Mouse (Mus musculus): Measurements from ENCODE around the gene Akap8. TPM values are rescaled to one million over a fixed set of nuclear protein-coding genes. Genes with fewer than 3 reads are reported as not detected.

The Akap8 gene
- polyA plus RNA-seq, 1 experiment from 2014 or later = 75.7 TPM

DNA sequence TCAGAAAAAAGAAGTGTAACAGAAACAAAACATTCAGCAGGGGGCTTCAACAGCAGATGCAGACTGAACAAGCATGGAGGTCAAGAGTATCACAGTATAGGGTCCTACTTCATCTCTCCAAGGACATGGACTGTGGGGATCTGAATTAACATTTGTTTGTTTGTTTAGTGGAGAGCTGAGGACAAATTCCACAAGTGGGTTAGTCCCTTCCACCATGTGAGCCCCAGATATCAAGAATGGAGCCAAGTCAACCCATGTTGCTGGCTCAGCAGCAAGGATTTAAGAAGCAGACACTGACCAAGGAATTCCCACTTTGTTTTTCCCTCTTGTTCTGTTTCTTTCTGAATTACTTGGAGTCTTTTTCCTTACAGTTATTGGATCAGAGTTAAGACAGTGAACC, 6.5 kb upstream of the Akap8 start:
- Histone ChIP-seq H3K4me3 (ENCODE audit: low read length) (no peak overlapping the region), H3K27ac (ENCODE audit: low read length) (no peak overlapping the region), H3K27me3 (replicated peaks; ENCODE audit: control insufficient read depth, insufficient read depth, low read length) (no peaks in the 10 kb centered on the region), H3K9me3 (ENCODE audit: control insufficient read depth, low read length) (no peaks in the 10 kb centered on the region), H3K4me2 (ENCODE audit: low read depth, low read length) (no peak overlapping the region), H3K4me1 (ENCODE audit: control insufficient read depth, insufficient read depth, low read length) (no peaks in the 10 kb centered on the region; the same call in none of the 2 replicates), H3K36me3 (ENCODE audit: control insufficient read depth, insufficient read depth, low read length) (peaks cover 8% of the 10 kb centered on the region; the same call in 1 of the 2 replicates), H3K9ac (ENCODE audit: low read depth, low read length) (no peak overlapping the region)
- ATAC-seq = no peak

DNA sequence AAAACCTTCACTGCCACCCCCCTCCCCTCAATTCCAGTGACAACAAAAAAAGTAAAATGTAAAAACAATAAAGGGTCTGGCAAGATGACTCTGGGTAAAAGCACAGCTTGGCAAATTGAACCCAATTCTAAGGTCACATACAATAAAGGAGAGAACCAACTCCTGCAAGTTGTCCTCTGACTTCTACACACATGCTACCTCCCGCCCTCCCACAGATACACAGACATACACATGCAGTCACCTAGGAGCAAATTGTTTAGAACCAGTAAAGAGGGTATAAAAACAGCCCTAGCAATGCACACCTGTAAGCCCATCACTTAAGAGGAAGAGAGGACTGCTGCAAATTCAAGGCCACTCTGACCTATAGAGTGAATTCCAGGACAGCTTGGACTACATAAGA, 1.8 kb upstream of the Akap8 start:
- H3K36me3 ChIP-seq (ENCODE audit: control insufficient read depth, insufficient read depth, low read length) = peaks cover 4% of the 10 kb centered on the region; the same call in 1 of the 2 replicates
- H3K9ac ChIP-seq (ENCODE audit: low read depth, low read length) = no peak overlapping the region
- no peak for ATAC-seq
- no peak overlapping the region for H3K4me3 ChIP-seq (ENCODE audit: low read length)
- 79% methylated on average over 1 of the region's 1 CpGs for WGBS
- no peaks in the 10 kb centered on the region for H3K9me3 ChIP-seq (ENCODE audit: control insufficient read depth, low read length)
- no peak overlapping the region for H3K4me2 ChIP-seq (ENCODE audit: low read depth, low read length)
- no peaks in the 10 kb centered on the region for H3K27me3 ChIP-seq (replicated peaks; ENCODE audit: control insufficient read depth, insufficient read depth, low read length)
- H3K4me1 ChIP-seq (ENCODE audit: control insufficient read depth, insufficient read depth, low read length) = peaks cover 16% of the 10 kb centered on the region
- H3K27ac ChIP-seq (ENCODE audit: low read length) = no peak overlapping the region

DNA sequence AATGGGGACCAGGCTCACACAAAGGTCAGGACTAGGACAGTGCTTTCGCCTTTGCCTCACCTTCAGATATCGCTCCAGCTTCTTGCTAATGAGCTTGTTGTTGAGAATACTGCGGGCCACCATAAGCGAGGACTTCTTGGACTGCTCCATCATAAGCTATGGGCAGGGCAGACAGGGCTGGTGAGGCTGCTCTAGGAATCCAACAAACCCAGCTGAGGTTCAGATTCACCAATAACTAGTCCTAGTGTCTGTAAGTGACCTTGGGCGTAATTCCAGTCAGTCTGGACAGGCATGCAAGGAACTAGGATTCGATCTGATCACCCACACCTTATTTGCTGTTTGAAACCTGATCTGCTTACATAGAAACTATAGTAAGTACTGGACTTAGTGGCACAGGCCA, 798 bp upstream of the Akap8 start:
- peak; percentile 0; the same call in 1 of the 2 replicates for ATAC-seq

DNA sequence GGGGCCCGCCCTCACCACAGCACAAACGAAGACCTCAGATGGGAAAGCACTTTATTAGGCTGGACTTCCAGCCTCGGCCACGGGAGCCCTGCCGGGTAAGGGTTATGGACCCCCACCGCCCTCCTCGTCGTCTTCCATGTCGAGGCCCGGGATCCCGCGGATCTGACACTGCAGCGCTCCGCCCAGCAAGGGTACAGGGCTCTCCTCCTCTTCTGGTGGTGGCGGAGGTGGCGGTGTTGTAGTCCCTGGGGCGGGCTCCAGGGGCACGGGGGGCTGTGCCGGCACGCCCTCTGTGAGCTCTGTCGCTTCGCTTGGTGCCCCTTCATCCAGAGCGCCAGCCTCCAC, 324 bp upstream of the Akap8 start:
- H3K4me1 ChIP-seq (ENCODE audit: control insufficient read depth, insufficient read depth, low read length) = peaks cover 16% of the 10 kb centered on the region
- H3K9me3 ChIP-seq (ENCODE audit: control insufficient read depth, low read length) = no peaks in the 10 kb centered on the region
- H3K27ac ChIP-seq (ENCODE audit: low read length) = peak overlapping the region; percentile 92
- peak overlapping the region; percentile 83 for H3K4me2 ChIP-seq (ENCODE audit: low read depth, low read length)
- peaks cover 5% of the 10 kb centered on the region; the same call in 1 of the 2 replicates for H3K36me3 ChIP-seq (ENCODE audit: control insufficient read depth, insufficient read depth, low read length)
- 0% methylated on average over 23 of the region's 23 CpGs for WGBS
- peak overlapping the region; percentile 86 for H3K9ac ChIP-seq (ENCODE audit: low read depth, low read length)
- no peaks in the 10 kb centered on the region for H3K27me3 ChIP-seq (replicated peaks; ENCODE audit: control insufficient read depth, insufficient read depth, low read length)
- ATAC-seq = peak; percentile 78
- H3K4me3 ChIP-seq (ENCODE audit: low read length) = peak overlapping the region; percentile 78

More for the DNA sequence above, 798 bp upstream of the Akap8 start:
- H3K4me1 ChIP-seq (ENCODE audit: control insufficient read depth, insufficient read depth, low read length) = peaks cover 16% of the 10 kb centered on the region
- peak overlapping the region; percentile 86 for H3K9ac ChIP-seq (ENCODE audit: low read depth, low read length)
- WGBS = 14% methylated on average over 6 of the region's 6 CpGs
- H3K27me3 ChIP-seq (replicated peaks; ENCODE audit: control insufficient read depth, insufficient read depth, low read length) = no peaks in the 10 kb centered on the region
- H3K4me2 ChIP-seq (ENCODE audit: low read depth, low read length) = peak overlapping the region; percentile 83
- peak overlapping the region; percentile 92 for H3K27ac ChIP-seq (ENCODE audit: low read length)
- peaks cover under 1% of the 10 kb centered on the region; the same call in 1 of the 2 replicates for H3K36me3 ChIP-seq (ENCODE audit: control insufficient read depth, insufficient read depth, low read length)
- H3K4me3 ChIP-seq (ENCODE audit: low read length) = peak overlapping the region; percentile 78
- no peaks in the 10 kb centered on the region for H3K9me3 ChIP-seq (ENCODE audit: control insufficient read depth, low read length)

DNA sequence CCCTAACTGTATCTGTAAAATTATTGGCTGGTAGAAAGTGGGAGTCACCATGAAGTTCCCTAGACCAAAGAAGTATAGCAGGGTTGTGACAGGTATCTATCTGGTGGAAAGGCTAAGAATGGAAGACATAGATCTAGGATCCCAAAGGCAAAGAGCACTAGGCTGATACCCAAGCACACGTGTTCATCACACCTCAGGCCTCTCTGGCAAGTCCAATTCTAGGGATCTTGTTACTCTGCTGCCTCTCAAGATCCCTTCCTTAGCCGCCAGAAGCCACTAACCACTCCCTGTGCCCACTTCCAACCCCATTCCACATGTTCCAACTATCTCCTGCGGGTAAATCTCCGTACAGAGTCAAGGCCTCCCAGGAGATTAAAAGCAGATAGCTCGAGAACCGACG, 1.1 kb downstream of the Akap8 start:
- Histone ChIP-seq H3K9ac (ENCODE audit: low read depth, low read length) (peak overlapping the region; percentile 86), H3K27ac (ENCODE audit: low read length) (peak overlapping the region; percentile 95; the same call in 1 of the 2 replicates), H3K9me3 (ENCODE audit: control insufficient read depth, low read length) (no peaks in the 10 kb centered on the region), H3K36me3 (ENCODE audit: control insufficient read depth, insufficient read depth, low read length) (peaks cover 15% of the 10 kb centered on the region), H3K27me3 (replicated peaks; ENCODE audit: control insufficient read depth, insufficient read depth, low read length) (no peaks in the 10 kb centered on the region), H3K4me1 (ENCODE audit: control insufficient read depth, insufficient read depth, low read length) (peaks cover 16% of the 10 kb centered on the region), H3K4me2 (ENCODE audit: low read depth, low read length) (peak overlapping the region; percentile 85), H3K4me3 (ENCODE audit: low read length) (peak overlapping the region; percentile 78)
- under 1% methylated on average over 7 of the region's 7 CpGs for WGBS
- ATAC-seq = no peak

DNA sequence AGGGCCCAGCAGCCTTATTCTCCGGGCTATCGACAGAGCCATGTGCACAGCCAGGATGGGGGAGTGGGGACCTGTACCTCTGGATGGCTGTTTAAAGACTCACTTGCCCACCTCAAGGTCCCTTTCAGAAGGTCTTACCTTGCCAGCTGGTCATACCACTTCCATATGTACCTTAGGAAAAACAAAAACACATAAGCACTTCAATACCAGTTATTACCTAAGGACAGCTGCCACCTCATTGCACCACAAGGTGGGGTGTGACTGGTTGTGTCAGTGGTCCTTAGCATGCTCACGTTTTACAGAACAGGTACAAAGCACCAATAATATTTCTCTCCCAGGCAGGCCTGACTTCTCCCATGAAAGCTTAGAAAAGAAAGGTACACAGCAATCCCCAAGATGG, 3.3 kb downstream of the Akap8 start:
- Histone ChIP-seq H3K4me2 (ENCODE audit: low read depth, low read length) (no peak overlapping the region), H3K4me1 (ENCODE audit: control insufficient read depth, insufficient read depth, low read length) (peaks cover 16% of the 10 kb centered on the region), H3K9ac (ENCODE audit: low read depth, low read length) (no peak overlapping the region), H3K9me3 (ENCODE audit: control insufficient read depth, low read length) (no peaks in the 10 kb centered on the region), H3K36me3 (ENCODE audit: control insufficient read depth, insufficient read depth, low read length) (peaks cover 34% of the 10 kb centered on the region), H3K27ac (ENCODE audit: low read length) (no peak overlapping the region), H3K27me3 (replicated peaks; ENCODE audit: control insufficient read depth, insufficient read depth, low read length) (no peaks in the 10 kb centered on the region), H3K4me3 (ENCODE audit: low read length) (no peak overlapping the region)
- no peak for ATAC-seq
- 80% methylated on average over 3 of the region's 3 CpGs for WGBS

DNA sequence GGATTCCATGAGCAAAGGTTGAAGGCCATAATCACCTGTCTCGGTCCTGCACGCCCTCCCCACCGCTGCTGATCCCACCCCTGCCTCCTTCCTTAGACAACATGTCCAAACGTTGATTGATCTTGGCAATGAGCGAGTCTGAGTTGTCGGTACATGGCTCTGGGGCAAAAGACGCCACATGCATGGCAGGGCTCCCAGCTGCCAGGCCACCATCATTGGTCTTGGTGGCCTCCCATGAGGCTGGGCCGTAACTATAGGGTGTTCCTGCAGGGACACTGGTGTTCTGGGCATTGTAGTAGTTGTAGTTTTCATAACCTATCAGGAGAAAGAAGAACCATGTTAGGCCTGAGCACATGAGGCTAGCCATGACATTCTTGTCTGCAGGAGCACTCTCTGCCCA, 4.0 kb downstream of the Akap8 start:
- Histone ChIP-seq H3K9ac (ENCODE audit: low read depth, low read length) (no peak overlapping the region), H3K4me2 (ENCODE audit: low read depth, low read length) (no peak overlapping the region), H3K4me3 (ENCODE audit: low read length) (no peak overlapping the region), H3K27me3 (replicated peaks; ENCODE audit: control insufficient read depth, insufficient read depth, low read length) (no peaks in the 10 kb centered on the region), H3K27ac (ENCODE audit: low read length) (no peak overlapping the region), H3K9me3 (ENCODE audit: control insufficient read depth, low read length) (no peaks in the 10 kb centered on the region), H3K4me1 (ENCODE audit: control insufficient read depth, insufficient read depth, low read length) (peaks cover 12% of the 10 kb centered on the region), H3K36me3 (ENCODE audit: control insufficient read depth, insufficient read depth, low read length) (peaks cover 41% of the 10 kb centered on the region)
- WGBS = 90% methylated on average over 8 of the region's 8 CpGs
- no peak for ATAC-seq

DNA sequence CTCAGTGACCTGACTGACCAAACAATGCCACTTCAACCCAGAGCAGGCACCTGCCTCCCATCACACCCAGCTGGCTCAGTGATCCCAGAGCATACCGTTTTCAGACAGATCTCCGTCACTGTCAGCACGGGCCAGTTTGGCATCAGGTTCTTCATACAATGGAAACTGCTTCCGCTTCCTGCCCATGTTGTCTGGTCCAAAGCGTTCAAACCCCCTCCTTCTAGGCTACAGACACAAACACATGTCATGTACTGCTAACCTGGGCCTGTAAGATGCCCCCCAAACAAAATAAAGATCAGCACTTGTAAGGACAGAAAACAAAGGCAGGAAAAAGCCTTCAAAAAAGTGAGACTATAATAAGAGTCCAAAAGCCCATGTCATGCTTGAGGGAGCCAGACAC, 5.5 kb downstream of the Akap8 start:
- WGBS = 91% methylated on average over 5 of the region's 5 CpGs
- peaks cover 47% of the 10 kb centered on the region for H3K36me3 ChIP-seq (ENCODE audit: control insufficient read depth, insufficient read depth, low read length)
- no peak for ATAC-seq

DNA sequence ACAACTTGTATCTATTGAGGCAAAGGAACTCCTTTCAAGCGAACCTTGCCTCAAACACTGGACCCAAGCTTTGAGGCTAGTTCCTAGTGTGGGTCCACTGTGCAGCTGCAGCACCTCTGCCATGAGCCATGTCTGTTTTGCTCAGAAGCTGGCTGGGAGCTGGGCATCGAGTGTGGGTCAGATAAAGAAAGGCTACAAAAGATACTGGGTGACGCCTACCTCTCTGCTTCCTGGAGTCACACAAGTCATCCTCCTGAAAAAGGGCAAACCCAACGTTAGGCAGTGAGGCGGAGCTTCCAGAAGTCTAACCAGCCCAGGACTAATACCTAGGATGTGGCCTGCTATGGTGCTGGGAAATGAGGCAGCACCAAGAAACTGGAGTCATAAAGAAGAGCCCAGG, 7.1 kb downstream of the Akap8 start:
- H3K4me2 ChIP-seq (ENCODE audit: low read depth, low read length) = no peak overlapping the region
- H3K4me1 ChIP-seq (ENCODE audit: control insufficient read depth, insufficient read depth, low read length) = peaks cover 6% of the 10 kb centered on the region

More for the DNA sequence above, 5.5 kb downstream of the Akap8 start:
- no peaks in the 10 kb centered on the region for H3K9me3 ChIP-seq (ENCODE audit: control insufficient read depth, low read length)
- no peak overlapping the region for H3K27ac ChIP-seq (ENCODE audit: low read length)
- H3K9ac ChIP-seq (ENCODE audit: low read depth, low read length) = no peak overlapping the region
- peaks cover 10% of the 10 kb centered on the region for H3K4me1 ChIP-seq (ENCODE audit: control insufficient read depth, insufficient read depth, low read length)
- no peak overlapping the region for H3K4me3 ChIP-seq (ENCODE audit: low read length)
- no peak overlapping the region for H3K4me2 ChIP-seq (ENCODE audit: low read depth, low read length)
- no peaks in the 10 kb centered on the region for H3K27me3 ChIP-seq (replicated peaks; ENCODE audit: control insufficient read depth, insufficient read depth, low read length)

DNA sequence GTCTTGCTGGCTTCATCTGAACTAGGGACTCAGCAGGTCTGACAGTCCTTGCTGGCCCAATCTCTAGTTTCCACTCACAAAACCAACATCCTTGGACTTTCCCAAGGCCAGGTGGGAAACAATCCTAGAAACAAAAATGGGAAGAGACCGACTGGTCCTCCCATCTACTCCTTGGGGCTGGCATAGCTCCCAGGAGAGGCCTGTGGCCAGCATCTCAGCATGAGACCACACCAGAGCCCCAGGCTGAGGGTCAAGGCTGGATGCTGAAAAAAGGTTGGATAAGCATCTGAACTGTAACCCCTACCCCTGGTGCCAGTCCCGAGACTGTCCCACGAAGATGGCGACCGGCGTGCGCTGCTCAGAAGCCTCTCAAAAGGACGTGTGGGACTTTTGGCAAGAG, 8.2 kb downstream of the Akap8 start:
- no peaks in the 10 kb centered on the region for H3K27me3 ChIP-seq (replicated peaks; ENCODE audit: control insufficient read depth, insufficient read depth, low read length)
- no peak overlapping the region for H3K4me2 ChIP-seq (ENCODE audit: low read depth, low read length)
- H3K4me1 ChIP-seq (ENCODE audit: control insufficient read depth, insufficient read depth, low read length) = no peaks in the 10 kb centered on the region
- H3K9ac ChIP-seq (ENCODE audit: low read depth, low read length) = no peak overlapping the region
- H3K9me3 ChIP-seq (ENCODE audit: control insufficient read depth, low read length) = no peaks in the 10 kb centered on the region
- no peak overlapping the region for H3K4me3 ChIP-seq (ENCODE audit: low read length)
- peaks cover 58% of the 10 kb centered on the region for H3K36me3 ChIP-seq (ENCODE audit: control insufficient read depth, insufficient read depth, low read length)
- no peak for ATAC-seq
- no peak overlapping the region for H3K27ac ChIP-seq (ENCODE audit: low read length)
- WGBS = 93% methylated on average over 8 of the region's 8 CpGs

More for the DNA sequence above, 7.1 kb downstream of the Akap8 start:
- no peaks in the 10 kb centered on the region for H3K27me3 ChIP-seq (replicated peaks; ENCODE audit: control insufficient read depth, insufficient read depth, low read length)
- no peak for ATAC-seq
- H3K4me3 ChIP-seq (ENCODE audit: low read length) = no peak overlapping the region
- H3K27ac ChIP-seq (ENCODE audit: low read length) = no peak overlapping the region
- peaks cover 58% of the 10 kb centered on the region for H3K36me3 ChIP-seq (ENCODE audit: control insufficient read depth, insufficient read depth, low read length)
- H3K9ac ChIP-seq (ENCODE audit: low read depth, low read length) = no peak overlapping the region
- no peaks in the 10 kb centered on the region for H3K9me3 ChIP-seq (ENCODE audit: control insufficient read depth, low read length)
- WGBS = 76% methylated on average over 5 of the region's 5 CpGs
